Mouse (Mus musculus) cerebellum, postnatal 14 days (tissue): Measurements from ENCODE around the gene Ppy.

ENCODE experiments used
- DNase-seq, 2 experiments: peaks; one replicate each; pipeline ENCODE4 v3.0.0; 2021; ENCODE audit warnings: mixed read lengths in 2 of 2

Ppy gene

DNA sequence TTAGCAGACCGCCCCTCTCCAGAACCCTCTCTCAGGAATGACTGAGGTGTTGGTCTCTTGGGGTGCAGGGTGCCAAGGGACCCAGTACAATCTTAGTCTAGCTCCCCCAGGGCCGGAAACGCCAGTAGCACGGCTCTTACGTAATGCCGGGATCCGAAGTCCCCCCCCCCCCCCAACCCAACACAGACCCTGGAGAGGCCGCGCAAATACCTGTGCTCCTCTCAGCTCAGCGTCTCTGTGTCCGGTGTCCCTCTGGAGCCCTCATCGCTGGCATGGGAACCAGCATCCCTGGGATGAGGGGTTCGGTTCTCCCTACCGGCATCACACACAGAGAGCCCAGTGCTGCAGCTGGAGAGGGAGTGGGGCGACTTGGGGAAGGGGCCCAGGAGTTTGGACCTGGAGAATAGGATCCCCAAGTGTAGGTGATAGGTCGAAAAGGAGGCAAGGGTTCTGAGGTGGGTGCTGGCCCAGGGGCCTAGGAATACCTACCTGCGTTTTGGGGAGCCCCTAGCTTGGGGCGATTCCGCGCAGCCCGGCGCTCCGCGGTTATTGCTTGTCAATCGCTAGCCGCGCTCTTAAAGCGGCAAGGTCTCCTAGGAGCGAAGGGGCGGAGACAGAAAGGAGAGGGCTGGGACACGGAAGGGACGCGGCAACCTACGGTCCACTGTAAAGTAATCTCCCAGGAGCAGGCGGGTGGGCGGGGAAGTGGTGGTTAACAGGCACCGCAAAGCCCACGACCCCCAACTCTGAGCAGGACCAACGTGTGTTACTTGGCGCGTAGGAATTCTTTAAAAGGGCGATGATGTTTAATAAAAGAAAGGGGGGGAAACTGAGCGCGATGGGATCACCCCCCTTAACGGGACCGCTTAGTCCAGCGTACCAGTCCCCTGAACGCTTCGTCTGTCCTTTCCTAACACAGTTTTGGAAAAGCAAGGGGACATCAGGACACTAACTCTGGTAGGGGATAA, 12.9 kb downstream of the Ppy start, which contains the start of gene Mpp2:
Gene Mpp2 (minus strand): TSS at position 585 of the 968 bp plus-strand sequence.
- DNase-seq, result peak; percentile 73 to 76

GRCm38 (mm10) chr11:102087081-102087751, 13.9 kb downstream of the Ppy start:
- peak; percentile 82 to 86 for DNase-seq

DNA sequence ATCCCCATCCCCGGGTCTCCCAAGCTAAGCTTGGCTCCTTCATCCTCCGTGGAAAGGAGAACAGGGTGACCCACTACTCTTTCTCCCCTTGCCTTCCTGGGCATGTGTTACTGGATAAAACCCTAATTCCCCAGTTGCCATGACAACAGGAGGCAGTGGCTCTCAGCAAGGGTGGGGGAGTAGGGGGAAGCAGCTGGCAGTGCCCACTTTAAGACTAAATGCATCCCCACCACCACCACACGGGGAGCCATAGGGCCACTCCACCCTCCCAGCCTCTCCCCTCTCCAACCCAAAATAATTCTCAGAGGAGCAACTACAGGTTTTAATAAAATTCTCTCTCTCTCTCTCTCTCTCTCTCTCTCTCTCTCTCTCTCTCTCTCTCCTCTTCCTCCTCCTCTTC, 14.8 kb downstream of the Ppy start:
- DNase-seq, result peak in 1 of 2 experiments; percentile 63

- DNase-seq, result no peak
These were observed 17.0 kb downstream of the Ppy start for GRCm38 (mm10) chr11:102084159-102084558.

GRCm38 (mm10) chr11:102083193-102083592, 17.9 kb downstream of the Ppy start:
- no peak for DNase-seq

DNA sequence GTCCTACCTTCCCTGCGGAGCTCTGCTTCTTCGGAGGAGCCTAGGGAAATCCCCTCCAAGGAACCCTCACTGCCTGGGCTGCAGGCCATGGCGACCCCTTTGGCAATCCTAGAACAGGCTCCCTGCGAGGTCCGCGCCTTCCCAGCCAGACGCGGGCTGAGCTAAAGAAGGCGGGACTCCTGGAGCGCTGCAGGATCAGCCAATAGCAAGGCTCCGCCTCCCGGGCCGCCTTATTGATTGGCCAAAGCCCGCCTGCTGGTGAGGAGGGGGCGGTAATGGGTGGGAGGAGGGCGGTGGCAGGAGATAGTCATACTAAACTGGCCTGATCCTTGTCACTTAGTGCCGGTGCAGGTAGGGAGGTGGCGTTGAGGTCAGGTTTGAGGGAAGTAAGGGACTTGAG, 18.8 kb downstream of the Ppy start:
- DNase-seq, result peak; percentile 62 to 64

DNA sequence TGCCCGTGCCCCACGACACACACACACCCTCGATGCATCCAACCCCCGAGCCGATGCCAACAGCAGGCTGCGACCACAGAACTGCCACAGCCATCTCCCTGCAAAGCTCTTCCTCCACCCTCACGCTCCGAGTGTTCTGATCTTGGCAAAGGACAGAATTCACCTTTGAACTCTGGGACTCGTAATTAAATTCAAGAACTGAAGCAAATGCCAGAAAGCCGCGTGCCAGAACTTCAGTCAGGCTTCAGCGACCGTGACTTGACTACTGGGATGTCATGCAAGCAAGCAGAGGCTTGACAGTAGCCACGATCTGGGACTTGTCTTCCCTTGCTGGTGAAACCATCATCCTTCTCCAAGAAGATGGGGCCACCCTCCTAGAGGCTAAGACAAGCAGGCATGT, 27.4 kb downstream of the Ppy start:
- no peak for DNase-seq

DNA sequence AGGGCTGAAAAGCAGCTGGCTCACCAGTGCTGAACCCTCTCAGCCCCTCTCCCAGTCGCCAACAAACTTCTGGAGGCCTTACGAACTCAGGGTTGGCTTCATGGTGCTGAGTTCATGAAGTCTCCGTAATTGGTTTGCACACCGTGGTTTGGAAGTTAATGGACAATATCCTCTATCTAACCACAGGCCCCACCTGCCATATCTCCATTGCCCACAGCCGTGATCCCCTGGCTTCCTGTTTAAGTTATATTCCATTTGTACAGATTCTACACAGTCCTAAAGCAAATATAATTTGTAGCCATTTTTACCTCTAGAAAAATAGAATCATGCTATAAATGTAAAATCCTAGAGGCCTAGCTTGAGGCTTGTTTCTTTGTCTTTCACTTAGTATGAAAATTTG, 28.4 kb downstream of the Ppy start:
- DNase-seq, result no peak

- peak; percentile 45 to 53 for DNase-seq
These were observed 30.7 kb downstream of the Ppy start for GRCm38 (mm10) chr11:102070426-102070825.

DNA sequence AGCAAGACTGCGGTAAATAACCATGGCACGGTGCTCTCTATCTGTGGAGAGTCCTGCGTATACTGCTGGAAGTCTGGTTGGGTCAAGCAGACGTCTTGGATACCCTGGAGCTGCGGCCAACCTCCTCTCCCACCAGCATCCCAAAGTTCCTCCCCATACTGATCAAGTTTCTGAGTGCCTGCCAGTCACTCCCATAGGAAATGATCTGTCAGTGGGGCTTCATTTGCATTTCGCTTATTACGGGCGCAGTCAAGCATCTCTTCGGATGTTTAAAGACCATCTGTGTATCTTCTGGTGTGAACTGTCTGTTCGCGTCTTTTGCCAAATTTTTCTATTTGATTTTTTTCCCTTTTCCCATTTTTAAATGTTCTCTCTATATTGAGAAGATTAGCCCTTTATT, 31.5 kb downstream of the Ppy start:
- peak in 1 of 2 experiments; percentile 43 for DNase-seq

DNA sequence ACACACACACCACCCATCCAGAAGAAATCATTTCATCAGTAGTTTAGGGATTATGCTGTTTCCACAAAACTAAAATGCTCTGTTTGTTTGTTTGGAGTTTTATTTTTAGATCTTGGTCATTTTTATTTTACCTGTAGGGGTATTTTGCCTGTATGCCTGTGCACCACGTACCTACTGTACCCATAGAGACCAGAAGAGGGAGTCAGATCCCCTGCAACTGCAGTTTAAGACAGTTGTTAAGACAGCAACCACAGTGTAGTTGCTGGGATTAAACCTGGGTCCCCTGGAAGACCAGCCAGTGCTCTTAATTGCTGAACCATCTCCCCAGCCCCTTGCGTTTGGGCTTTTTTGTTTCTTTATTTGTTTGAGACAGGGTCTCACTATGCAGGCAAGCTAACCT, 32.1 kb downstream of the Ppy start:
- no peak for DNase-seq

DNA sequence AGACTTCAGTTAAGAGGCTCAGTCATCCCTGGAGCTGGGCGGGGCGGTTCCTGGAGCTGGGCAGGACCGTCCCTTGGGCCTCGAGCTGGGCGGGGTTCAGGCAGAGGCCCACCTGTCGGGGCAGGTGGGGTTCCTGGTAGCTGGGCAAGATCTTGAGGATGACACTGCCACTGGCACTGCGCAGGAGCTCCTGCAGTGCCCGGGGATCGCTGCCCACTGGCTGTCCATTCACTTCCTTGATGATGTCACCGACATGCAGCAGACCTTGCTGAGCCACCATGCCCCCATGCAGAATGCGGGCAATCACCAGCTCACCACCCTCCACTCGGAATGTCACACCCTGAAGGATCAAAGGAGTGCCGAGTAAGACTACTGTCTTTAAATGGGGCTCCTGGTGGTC, 38.0 kb downstream of the Ppy start:
- DNase-seq, result peak; percentile 48 to 52

DNA sequence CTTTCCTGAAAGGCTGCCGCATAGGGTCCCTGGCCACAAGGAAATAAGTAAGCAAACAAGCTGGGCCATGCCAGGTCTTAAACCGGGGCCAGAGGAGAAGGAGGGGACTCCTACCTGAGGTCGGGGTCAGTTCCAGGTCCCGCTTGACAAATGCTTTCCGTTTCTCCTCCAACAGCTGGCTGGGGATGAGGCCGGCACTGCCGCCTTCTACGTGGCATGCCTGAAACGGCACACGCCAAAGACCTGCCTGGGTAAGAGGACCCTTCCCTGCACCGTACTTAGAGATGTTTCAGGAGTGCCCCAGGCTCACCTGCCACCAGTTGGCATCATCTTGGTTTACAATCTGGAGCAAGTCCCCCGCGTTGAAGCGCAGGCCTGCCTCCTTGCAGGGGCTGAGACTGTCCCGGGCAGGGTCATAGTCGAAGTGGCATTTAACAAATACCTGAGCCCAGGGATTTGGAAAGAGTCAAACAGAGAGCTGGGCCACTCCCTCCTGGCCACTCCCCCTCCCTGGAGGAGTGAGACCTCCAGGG, 39.1 kb downstream of the Ppy start:
- DNase-seq, result no peak

- peak; percentile 88 to 90 for DNase-seq
These were observed 39.7 kb downstream of the Ppy start for GRCm38 (mm10) chr11:102061236-102061940.

- DNase-seq, result peak; percentile 76 to 88
These were observed 47.3 kb downstream of the Ppy start for GRCm38 (mm10) chr11:102053847-102054246.

GRCm38 (mm10) chr11:102053183-102053582, 47.9 kb downstream of the Ppy start:
- DNase-seq, result no peak

GRCm38 (mm10) chr11:102052697-102053096, 48.4 kb downstream of the Ppy start:
- DNase-seq, result no peak

DNA sequence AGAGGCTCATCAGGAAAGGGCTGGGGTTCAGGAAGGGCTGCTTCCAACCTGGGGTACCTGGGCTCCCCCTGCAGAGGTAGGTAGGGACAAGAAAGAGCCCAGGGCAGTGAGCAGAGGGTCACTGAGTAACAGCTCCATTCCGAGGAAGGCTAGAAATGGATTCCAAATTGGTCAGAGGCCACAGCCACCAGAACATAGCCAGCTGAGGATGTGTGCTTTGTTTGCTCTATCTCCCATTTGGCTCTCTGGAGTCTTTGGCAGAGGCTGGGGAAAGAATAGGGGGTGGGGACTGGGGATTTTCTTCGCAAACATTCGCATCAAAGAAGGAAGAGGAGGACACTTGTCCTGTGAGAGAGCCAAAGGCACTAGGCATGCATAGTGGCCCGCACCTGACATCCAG, 49.2 kb downstream of the Ppy start:
- DNase-seq, result no peak

GRCm38 (mm10) chr11:102051541-102051940, 49.6 kb downstream of the Ppy start:
- DNase-seq, result no peak
